Mouse (Mus musculus): ENCODE data around the gene Shank1.
A peak's percentile ranks its signal among the peaks of the same experiment; 100 is the strongest.

Shank1 gene

DNA sequence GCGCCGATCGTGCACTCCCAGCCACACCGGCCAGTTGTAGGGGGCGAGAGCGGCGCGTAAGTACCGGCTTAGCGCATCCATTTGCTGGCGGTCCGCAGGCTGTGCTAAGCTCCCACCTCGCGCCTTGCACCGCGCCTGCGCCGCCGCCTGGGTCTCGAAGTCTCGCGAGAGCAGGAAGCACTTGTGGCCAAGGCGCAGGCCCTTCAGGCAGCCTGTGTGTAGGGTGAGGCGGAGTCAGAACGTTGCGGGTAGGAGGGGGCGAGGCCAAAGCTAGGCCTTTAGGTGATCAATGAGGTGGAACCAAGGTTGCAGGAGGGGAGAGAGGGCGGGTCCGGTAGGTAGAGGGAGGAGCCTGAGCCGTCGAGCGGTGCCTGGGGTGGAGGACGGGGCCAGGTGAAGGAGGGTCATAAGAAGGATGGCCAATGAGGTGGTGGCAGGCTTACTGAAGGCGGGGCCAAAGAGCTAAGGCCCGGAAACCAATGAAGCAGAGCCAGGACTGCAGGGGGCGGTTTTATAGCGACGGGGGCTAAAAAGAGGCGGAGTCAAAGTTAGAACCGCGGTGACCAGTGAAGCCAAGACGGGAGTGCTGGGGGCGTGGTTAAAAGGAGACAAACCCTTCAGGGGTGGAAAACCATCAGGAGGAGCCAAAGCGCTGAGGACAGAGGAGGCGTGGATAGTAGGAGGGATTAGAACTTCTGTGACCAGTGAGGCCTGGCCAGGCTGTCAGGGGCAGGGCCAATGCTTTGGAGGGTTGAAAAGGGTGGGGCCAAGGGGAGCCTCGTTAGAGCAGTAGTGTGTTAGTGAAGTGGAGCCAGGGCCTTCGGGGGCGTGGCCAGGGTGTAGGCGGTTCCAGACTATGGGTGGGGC is 5.0 kb upstream of the Shank1 start:
- DNase-seq (ENCODE audit: low spot score): peak; percentile 93

DNA sequence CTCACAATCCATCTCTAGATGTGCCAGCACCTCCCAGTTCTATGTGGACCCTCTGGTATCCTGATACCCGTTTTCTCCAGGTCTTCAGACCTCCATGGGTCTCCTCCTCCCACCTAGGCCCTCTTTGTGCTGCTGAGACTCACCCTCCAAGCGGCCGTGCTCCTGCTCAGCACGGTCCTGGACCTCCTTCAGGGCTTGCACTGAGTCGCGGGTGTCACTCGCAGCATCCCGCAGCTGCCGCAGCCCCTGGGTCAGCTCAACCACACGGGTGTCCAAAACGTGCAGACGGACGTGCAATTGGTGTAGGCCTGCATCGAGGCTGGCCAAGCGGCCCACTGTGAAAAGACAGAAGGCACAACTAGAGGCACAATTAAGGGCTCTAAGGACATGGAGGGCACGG is 4.4 kb upstream of the Shank1 start:
- DNase-seq (ENCODE audit: low spot score): no peak

DNA sequence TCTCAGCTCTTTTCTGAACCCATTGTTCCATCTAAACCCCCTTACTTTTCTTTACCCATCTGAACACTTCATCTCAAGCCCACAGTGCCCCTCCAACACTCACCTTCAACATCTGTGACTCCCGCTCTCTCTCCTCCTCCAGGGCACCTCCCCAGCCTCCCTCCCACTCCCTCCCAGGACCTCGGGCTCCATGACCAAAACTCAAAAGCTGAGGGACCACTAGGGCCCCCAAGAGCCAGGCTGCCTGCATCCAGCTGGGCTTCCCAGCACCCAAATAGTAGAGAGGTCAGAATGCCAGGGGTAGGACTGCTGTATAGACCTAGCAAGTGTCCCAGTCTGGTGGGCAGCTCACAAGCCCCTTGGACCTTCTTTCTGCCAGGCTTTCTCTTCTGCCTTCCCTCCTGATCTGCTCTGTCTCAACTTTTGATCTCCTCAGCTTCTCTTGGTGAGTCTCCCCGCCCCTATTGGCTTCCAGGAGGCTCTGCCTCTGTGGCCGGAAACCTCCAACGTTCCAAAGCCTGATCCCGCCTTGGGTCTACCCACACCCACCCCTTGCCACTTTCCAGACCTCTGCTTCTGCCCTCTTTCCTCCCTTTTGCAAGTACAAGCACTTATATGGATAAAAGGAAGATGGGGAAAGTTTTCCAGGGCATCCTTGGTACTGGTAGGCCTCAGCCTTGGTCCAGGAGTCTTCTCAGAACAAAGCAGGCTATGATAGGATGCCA is 3.4 kb upstream of the Shank1 start, which contains the start of gene Clec11a:
Gene Clec11a, minus strand, starts transcription at position 387 of the 725 bp plus-strand sequence.
- DNase-seq (ENCODE audit: low spot score): no peak

DNA sequence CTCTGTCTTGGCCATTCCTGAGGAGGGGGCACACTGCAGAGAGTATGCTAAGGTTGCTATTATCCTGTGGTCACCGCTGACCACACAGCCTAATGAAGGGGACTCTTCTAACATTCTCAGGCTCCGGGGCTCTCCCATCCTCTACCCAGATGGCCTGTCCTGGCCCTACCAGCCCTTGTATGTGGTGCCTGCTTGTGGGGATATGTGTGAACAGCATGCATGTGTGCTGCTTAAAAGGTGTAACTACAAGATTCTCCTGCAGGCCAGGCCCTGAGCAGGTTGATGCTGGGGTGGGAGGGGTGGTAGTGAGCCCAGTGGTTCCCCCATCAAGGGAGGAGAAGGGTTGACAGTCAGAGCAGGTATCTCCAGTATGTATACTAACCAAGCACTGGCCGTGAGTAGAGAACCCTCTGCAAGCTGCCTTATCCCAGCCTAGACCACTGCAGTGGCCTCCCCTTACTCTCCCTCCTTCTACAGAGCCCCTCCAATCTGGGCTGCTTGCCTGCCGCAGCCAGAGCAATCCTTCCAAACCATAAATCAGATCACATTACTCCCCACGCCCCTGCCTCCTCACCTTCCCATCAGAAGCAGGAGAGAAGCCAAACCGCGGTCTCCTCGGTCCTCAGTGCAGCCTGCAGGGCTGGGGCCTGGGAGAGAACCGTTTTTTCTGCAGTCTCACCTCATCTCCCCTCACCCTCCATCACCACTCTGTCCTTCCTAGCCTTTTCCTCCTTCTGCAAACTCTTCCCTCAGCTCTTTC is 2.6 kb upstream of the Shank1 start:
- DNase-seq (ENCODE audit: low spot score): no peak

DNA sequence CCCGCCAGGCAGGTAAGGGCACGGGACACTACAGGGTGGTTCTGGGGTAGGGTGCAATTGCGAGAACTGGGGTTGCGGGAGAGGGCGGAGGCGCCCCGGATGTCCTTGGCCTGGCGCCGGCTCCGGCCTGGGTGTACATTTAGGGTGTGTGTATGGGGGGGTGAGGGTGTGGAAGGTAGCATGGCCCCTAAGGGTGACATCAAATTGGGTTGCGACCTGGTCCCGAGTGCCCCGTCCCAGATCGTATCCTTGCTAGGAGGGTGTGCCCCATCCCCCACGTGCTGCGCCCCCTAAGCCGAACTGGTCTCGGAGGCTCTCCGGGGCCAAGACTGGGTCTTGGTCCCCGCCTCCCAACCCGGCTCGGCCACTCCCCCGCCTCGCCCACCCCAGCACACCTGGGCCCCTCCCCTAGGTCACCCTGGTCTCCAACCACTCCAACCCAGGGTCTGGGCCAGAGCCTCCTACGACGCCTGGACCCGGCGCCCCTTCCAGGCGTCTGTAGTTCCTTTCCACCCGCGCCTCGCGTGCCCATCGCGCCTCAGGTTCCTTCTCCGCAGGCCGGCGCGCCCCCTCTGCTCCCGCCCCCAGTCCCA is 328 bp downstream of the Shank1 start:
- no peak for DNase-seq (ENCODE audit: low spot score)

DNA sequence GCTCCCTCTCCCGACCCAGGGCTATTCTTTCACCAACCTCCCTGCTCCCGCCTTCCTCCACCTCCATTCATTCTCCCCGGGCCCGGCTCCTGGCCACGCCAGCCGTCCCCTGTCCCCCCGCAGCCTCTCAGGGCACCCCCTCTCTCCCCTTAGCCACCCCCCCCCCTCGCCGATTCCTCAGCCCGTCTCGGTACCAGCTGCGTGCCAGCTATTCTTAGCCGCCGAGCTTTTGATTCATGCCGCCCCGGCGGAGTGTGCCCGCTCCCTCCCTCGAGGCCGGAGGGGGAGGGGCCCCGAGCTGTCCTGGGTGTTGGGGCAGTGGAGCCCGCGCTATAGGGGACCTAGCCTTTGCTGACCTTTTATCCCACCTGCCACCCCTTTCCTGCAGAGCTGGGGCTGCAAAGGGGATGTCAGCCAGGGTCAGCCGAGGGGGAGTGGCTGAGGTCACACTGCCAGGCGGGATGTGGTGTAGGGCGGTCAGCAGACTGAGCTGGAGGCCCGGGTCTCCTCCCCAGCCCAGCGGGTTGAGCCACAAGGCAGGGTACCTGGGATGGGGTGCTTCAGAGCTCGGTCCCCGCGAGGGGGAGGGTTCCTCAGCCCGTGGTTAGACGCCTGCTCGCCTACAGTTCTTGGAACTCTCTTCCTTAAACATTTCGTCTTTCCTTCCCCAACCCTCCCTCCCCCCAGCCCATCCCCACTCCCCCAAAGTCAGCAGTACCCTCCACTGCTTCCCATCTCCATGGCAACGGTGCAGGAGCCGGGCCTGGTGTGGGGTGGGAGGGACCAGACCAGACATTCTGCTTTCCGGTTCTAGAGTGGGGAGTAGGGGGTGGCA is 1.0 kb downstream of the Shank1 start:
- no peak for DNase-seq (ENCODE audit: low spot score)

DNA sequence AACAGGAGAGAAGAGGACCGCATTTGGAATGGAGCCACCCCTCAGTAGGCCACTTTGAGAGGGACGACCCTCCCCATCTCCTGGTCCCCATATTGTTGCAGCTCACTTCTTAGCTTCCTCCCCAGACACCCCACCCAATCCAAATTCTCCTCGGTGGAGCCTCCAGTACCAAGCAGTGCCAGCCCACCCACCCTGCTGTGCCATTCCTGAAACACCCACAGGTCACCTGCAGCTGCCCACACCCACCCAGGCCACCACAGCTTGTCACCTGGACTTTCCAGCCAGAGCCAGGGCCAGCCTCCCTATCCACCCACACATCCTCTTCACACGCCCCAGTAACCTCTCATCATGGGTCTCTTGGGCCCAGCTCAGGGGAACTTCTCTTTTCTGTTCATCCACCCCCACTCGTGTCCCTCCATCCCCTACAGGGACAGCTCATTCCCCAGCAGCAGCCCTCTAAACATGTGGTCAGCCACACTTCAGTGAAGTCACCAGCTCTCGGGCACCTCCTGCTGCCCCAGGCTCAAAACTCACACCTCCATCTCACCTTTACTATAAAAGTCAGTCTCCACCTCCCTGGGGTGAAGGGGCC is 1.8 kb downstream of the Shank1 start:
- DNase-seq (ENCODE audit: low spot score): no peak

DNA sequence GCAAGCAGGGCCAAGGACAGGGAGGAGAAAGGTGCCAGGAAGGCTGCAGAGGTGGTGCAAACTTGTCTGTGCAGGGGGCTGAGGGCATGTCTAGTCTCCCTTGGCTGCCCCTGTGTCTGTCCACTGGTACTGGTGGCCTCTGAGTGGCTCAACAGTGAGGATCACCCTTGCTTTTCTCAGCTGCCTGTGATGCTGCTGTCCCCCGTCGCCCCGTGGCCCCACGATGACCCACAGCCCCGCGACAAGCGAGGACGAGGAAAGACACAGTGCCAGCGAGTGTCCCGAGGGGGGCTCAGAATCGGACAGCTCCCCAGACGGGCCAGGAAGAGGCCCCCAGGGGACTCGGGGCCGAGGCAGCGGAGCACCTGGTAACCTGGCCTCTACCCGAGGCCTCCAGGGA is 2.4 kb downstream of the Shank1 start:
- no peak for DNase-seq (ENCODE audit: low spot score)

DNA sequence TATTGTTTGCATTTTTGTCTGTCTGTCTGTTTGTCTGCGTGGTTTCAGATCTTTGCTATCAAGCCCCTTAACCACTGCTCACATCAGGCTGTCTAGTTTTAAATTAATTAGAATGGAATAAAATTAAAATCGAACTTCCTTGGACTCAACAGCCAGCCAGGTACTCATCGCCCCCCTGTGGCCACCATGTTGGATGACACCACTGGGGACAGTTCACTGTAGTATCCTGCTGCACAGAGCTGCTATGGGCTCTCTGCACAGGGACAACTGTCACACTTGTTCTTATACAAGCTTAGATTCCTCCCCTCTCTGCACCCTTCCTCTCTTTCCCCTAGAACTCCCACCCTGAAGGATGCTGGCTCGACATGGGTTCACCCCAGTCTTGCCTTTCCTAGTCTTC is 7.9 kb downstream of the Shank1 start:
- DNase-seq (ENCODE audit: low spot score): no peak

DNA sequence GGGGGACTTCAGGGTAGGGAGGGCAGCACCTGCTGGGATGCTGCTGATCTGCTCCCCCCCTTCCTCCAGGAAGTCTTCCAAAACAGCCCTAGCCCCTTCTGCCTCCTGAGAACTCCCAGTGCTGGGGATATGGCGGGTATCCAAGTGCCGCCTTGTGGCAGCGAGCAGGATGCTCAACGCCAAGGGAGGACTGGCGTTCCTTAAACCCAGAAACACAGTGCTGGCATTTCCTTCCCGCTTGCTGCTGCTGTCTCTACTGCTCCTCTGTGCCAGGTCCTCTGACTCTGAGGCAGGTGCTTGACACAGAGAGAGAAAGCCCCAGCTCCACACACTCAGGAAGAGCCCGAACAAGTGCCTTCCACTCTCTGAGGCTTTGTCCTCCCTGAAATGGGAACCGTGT is 10.8 kb downstream of the Shank1 start:
- DNase-seq (ENCODE audit: low spot score): no peak

DNA sequence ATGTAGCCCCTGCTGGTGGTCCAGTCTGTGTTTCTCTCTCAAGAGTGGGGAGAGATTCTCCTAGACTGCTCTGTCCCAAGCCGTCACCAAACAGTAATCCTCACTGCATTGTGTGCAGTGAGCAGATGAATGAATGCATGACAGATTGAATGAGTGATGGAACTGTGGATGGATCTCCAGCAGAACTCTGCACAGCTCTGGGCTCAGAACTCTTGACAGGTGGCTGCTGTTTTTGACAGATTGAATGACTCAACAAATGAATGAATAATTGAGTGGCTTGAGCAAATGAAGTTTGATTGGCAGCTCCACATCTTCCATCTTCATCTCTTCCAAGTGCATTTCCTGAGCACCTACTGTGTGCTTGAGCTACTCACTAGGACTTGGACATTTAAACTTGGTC is 12.2 kb downstream of the Shank1 start:
- no peak for DNase-seq (ENCODE audit: low spot score)

DNA sequence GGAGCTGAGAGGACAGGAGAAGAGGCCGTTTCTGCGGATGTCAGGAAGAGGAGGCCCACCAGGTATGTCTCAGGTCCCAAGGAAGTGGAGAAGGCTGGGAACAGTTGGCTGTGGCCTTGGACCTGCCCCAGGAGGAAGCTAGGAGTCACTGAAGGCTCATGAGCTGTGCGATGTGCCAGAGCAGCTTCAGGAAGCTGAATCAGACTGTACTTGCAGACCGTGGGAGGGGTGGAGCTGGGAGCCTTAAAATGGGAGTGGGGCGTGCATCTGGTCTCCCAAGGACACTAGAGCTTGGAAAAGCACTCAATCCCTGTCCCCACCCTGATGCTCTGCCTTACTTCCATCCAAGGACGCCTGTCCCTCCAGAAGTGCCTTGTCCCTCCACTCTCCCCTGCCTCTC is 16.6 kb downstream of the Shank1 start:
- no peak for DNase-seq (ENCODE audit: low spot score)

DNA sequence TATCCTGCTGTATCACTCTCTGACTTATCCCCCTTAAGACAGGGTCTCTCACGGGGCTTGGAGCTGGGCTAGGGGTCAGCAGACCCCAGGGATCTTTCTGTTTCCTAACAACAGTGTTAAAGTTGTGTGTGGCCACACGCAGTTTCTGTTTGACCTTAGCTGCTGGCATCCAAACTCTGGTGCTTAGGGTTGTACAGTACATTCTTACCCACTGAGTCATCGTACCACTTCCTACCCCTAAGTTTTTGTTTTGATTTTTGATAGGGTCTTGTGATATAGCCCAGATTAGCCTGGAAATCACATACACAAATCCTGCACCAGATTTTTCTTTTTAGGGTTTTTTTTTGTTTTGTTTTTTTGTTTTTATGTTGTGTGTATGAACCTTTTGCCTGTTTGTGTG is 22.3 kb downstream of the Shank1 start:
- no peak for DNase-seq (ENCODE audit: low spot score)

DNA sequence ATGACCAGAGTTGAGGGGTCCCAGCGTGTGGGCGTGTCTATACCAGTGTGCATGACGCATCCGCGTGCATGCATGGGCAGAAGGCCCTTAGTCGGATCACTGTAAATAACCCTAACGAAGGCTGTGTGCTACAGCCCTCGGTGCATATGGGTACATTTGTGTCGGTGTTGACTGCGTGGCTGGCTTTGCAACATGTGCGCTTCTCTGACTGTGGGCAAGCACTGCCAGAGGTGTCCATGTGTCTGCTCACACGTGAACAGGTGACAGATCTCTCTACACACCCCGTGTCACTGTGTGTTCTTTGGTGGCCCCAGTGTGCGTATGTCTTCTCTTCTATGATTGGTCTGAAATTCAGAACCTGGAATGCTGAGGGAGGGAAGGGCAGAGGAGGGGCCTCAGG is 24.1 kb downstream of the Shank1 start:
- no peak for DNase-seq (ENCODE audit: low spot score)

DNA sequence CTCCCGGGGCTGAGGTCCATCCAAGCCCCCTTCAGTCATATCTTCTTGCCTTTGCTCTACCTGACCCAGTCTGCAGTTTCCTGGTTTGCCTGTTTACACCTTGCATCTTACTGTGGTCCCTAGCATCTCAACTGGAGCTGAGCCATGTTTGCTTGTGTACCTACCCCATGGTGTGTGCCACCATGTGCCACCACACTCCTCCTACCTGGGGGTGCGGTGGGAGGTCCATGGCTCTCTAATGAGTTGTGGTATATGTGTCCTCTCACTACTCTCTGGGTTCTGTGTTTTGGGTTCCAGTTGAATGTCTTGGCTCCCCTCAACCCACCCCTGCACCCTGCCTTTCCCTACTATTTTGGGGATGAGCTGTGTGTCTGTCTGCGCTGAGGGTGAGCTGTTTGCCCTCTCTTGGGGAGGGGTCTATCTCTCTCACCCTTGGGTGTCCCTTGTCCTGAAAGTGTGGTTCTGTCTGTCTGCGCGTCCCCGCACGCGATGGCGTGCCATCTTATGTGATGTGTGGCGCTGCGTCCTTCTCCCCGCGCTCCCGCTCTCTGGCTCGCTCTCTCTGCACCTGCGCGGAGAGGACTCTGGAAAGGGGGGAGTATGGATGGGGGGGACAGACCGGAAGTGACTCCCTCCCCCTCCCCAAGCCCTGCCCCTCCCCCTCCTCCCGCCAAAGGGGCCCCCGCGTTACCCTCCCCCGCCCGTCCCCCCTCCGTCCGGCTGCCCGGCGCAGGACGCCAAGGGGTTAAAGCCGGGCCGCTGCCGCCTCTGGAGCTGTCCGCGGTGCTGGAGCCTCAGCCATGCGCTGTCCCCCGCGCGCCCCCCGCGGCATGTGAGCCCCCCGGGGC is 25.2 kb downstream of the Shank1 start:
- no peak for DNase-seq (ENCODE audit: low spot score)

DNA sequence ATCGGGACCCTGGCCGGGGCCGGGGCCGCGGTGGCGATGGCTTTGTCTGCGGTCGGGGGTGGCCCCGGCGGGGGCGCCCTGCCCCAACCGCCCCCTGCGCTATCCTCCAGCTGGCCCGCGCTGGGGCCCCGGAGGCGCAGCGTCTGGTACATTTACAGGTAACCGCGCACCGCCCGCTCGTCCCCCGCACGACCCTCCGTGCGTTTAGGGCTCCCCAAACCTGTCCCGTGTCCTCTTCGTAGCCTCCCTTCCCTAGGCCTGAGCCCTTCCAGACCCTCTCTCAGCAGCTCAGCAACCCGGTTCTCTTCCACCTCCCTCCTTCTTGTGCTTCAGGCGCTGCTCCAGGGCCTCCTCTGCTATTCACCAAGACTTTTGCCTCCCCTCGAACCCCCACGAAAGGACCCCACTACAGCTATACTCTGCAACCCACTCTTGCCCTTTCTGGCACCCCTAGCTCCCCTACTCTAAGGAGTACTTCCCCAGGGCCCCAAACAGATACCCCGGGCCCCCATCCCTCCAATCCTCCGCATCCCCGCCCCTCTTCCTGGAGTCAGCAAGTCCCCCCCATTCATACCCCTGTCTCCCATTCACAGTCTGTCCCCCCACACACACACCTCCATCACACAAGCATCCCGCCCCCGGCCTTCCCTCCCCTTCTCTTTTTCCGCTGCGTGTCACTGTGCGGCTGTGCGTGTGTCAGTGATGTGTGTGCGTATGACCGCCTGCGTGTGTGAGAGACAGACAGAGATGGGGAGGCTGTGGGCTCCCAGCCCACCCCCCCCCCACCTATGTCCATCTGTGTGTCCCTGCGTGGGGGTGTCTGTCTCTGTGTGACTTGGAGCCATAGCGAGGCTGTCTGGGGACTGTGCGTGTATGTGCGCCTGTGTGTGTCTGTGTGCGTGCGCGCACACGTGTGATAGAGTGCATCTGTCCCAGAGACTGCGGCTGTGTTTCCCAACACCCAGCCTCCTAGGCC is 26.3 kb downstream of the Shank1 start:
- DNase-seq (ENCODE audit: low spot score): no peak

DNA sequence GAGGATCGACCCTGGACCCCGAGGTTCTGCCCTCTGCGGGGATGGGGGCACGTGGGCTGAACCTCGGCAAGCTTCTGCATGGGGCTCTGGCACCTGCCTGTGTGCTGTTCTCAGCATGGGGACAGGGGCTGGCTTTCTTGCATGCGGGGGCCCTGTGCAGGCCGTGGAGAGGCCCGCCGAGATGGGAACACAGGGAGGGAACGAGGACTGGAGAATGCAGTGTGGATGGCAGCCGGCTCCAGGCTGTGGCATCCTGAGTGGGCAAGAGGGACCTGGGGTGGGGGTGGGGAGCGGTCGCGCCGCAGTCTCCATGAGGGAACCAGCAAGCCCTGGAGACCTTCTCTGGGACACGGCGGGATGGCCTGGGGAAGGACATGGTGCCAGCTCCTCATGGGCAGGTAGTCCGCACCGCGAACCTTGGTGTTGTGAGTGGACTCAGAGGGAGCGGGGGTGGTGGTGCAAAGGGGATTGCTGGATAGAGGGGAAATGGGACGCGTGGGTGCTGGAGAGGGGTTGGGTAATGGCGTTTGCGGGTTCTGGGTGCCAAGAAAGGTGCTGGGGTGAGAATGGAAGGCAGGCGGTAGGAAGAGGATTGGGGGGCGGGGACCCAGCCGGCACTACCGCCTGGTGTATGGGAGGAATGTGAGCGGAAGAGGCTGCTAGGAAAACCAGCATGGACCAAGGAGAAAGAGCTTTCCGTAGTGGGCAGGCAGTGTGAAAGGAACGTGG is 27.2 kb downstream of the Shank1 start:
- no peak for DNase-seq (ENCODE audit: low spot score)

DNA sequence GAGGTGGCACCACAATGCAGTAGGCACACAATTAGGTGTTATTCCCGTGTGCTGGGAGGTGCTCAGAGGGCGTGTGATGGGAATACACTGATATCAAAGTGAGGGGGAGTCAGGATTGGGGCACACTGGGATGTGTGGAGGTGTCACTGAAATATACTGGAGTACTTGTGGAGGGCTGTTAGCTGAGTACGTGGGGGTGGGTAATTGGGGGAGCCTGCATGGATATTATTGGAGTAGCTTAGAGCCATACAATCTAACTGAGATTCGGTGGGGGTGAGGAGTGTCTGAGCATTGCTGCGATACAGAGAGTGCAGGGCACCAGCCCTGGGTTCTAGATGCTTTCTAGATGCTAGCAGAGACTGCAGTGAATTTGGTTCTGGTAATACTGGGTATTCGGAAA is 30.2 kb downstream of the Shank1 start:
- no peak for DNase-seq (ENCODE audit: low spot score)
